Mouse (Mus musculus): Measurements from ENCODE around the gene Mx1.
A peak's percentile ranks its signal among the peaks of the same experiment; 100 is the strongest.

The Mx1 gene

DNA sequence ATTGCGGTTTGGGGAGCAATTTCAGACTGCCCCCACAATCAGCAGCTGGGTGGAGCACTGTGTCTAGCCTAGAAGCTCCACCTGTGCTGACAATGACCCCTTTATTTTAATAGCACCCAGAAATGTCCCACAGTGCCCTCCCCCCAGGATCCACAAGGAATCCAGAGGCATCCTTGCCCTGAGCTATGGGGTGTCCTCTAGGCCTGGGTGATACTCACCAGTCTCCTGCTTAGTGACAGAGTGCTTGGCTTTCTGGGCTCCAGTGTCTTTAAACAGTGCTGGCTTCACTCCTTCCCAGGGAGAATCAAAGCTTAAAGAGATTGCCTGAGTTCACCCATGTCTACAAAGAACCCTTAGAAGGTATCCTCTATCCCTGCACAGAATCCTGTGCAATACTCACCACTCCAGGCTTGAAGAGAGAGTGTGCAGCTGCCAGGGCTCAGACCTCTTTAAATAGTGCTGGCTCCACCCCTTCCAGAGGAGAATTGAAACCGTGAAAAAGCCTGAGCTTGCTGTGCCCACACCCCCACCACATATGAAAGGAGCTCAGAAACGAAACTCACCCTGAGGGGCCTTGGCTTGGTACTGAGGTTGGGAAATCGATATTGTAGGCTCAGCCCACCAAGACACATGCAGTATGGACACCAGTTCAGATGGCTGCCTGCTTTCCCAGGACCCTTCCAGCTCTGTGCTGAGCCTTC lies at the start of gene Mx1:
Gene Mx1 (minus strand): TSS at position 427 of the 701 bp plus-strand sequence.
- DNase-seq = no peak

DNA sequence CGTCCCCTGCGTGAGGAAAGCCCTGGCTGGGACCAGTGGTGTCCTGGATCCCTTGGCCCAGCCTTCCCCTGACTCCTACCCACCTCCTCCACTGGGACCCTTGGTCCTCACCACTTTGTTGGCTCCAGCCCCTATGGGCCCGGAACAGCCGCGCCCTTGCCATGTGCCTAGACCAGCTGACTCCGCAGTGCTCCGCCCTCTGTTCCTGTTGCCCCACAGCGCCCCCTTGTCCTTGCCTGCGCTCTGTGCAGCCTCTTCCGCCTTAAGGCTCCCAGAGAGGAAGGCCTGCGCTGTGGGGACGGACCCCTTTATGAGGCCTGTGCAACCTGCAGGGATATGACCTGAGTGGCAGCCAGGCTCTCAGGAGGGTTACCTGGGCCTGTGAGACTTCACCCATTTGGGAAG lies 49.6 kb upstream of the Mx1 start:
- no peak for DNase-seq

DNA sequence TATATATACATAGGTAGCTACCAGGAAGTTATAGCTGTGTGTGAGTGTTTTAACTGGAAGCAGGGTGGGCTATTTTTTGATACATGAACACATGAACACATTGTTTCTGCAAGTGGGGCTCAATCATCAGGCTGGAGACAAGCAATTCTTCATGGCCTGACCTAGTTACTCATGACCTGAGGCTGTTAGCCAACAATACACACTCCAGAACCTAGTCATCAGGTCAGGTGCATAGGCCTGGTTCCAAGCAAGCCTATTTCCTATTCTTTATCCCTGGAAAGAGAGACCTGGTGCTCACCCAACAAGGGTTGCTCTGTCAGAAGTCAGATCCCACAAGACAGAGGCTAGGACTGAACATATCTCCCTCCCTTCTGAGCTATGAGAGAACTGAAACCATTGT lies 48.8 kb upstream of the Mx1 start:
- no peak for DNase-seq

- no peak for DNase-seq
Observed at GRCm38 (mm10) chr16:97510849-97511248, 48.1 kb upstream of the Mx1 start.

- no peak for DNase-seq
Observed at GRCm38 (mm10) chr16:97507783-97508182, 45.1 kb upstream of the Mx1 start.

DNA sequence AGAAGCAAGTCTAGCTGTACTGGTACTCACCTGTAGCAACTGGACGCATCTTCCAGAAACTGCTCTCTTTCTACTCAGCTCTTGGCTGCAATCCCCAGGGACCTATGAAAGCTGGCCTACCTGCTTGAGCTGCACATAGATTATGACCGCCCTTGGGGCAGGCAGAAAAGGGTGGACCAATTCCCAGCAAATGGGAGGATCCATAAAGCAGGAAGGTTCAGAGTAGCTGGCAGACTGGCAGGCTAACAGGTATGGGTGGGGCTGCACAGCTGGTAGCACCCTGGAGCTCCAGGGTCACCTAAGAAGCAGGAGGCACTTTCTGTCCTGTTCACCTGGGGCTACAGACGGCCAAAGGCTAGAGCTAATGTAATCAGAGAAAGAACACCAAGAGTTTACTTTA lies 42.1 kb upstream of the Mx1 start:
- no peak for DNase-seq

DNA sequence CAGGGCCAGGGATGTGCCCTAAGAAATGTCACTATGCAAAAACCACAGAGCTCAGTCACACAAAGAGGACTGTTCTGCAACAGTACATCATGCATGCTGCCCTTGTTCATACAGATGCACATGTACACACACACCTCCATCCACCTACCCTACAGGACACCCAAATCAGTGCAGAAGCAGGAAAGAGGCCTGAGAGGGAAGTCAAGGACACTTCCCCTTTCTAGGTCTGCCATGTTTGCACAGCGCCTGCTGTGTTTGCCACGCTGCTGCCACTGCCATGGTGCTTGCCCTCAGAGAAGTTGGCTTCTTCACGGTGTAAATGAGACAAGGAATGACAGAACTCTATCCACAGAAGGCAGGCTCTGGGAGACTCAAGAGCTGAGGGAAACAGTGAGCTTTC lies 41.1 kb upstream of the Mx1 start:
- no peak for DNase-seq

DNA sequence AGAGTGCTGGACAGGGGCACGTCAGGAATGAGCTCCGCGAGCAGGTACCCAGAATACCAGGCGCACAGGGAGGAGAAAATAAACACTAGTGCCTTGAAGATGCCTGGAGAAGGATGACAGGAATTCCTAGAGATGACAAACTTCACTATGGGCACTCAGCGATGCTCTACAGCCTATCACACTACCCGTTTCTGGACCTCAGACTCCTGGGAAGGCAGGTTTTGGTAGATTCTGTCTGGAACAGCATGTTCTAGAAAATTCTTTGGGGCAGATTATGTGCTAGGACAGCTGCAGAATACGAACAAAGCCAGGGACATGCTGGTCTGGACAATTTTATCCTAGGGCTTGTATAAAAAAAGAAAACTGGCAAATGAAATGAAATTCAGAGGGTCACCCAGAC lies 38.2 kb upstream of the Mx1 start:
- no peak for DNase-seq

GRCm38 (mm10) chr16:97499450-97499849 lies 36.7 kb upstream of the Mx1 start:
- no peak for DNase-seq

GRCm38 (mm10) chr16:97498139-97498538 lies 35.4 kb upstream of the Mx1 start:
- DNase-seq = no peak

- DNase-seq = no peak
Observed at GRCm38 (mm10) chr16:97497682-97498081, 35.0 kb upstream of the Mx1 start.

GRCm38 (mm10) chr16:97496026-97496425 lies 33.3 kb upstream of the Mx1 start:
- no peak for DNase-seq

DNA sequence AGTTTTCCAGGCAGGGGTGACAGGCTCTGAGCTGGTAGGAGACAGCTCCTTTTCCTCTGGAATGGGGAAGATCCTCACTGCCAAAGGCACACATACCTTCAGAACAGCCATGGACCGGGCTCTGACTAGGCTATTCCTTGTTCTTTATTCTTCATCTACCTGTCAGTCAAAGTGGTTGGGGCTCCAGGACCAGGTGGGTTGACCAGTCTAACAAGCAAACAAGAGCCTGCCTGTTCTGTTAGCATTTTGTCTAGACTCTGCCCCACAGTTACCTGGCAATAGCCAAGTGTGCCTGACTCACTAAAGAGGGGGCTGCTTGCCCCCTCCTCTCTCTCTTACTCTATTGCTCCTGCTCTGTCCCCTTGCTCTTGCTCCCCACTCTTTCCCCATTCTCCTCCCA lies 29.7 kb upstream of the Mx1 start:
- DNase-seq = no peak

DNA sequence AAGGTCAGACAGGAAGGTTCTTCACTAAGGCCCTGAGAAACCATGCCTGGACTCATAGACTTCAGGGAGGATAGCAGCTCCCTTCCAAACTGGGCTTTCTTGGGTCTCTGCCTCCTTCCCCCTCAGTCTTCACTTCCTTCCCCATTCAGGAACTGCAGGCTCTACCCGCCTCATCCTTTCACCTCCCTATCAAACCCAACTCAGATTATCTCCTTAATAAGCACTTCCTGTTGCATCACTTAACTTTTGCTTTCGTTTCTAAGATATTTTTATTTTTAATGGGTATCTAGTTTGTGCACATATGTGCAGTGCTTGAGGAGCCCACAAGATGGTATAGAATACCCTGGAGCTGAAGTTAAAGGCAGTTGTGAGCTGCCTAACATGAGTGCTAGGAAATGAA lies 15.9 kb upstream of the Mx1 start:
- DNase-seq = no peak

DNA sequence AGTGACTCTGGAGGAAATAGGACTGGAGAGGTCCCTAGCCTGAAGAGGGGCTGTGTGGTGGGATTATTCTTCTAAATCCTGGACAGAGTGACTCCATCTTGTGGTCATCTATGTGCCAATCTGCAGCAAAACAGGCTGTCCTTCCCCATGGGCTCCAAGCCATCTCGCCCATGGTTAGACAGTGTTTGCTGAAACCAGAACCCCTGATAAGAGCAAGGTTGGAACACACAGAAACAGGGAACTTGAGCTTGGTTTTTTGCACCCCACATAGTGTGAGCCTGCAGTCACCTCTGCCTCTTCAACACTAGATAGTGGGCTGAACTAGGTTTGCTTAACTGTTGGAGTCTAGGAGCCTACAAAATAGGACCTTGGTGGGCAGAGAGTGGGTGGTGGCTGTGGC lies 13.8 kb upstream of the Mx1 start:
- no peak for DNase-seq

DNA sequence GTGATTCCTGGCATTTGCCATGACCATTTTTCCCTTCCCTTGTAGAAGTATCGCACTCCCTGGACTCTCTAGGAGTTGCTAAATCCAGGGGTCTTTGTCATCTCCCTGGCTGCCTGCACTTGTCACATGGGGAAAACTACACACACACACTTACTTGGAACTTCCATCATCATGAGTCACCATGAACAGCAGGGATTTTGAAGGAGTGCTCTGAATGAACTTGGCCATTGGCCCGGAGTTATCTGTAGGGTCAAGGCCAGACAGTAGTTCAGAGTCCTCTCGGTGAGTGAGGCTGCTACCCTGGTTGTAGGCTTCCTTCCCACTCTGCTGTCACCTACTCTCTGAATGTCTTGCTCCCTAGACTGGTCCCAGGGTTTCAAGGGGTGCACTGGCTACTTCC lies 12.9 kb upstream of the Mx1 start:
- DNase-seq = no peak

DNA sequence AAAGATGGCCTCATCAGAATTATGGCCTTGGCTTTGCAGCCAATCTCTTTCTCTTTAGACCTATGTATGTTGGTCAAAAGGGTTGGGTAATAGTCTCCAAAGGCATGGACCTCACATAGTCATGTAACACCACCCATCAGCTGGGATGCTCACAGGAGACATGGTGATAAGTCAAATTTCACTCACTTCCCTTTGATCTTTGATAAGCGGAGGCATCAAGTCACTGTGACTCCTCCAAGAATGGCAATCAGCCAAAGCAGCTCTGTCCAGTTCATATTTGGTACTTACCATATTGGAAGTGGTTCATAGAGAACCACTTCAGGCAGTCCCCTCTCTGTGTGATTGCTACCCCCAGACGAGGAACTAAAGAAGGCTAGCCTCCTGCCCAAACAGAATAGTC lies 12.0 kb upstream of the Mx1 start:
- no peak for DNase-seq

DNA sequence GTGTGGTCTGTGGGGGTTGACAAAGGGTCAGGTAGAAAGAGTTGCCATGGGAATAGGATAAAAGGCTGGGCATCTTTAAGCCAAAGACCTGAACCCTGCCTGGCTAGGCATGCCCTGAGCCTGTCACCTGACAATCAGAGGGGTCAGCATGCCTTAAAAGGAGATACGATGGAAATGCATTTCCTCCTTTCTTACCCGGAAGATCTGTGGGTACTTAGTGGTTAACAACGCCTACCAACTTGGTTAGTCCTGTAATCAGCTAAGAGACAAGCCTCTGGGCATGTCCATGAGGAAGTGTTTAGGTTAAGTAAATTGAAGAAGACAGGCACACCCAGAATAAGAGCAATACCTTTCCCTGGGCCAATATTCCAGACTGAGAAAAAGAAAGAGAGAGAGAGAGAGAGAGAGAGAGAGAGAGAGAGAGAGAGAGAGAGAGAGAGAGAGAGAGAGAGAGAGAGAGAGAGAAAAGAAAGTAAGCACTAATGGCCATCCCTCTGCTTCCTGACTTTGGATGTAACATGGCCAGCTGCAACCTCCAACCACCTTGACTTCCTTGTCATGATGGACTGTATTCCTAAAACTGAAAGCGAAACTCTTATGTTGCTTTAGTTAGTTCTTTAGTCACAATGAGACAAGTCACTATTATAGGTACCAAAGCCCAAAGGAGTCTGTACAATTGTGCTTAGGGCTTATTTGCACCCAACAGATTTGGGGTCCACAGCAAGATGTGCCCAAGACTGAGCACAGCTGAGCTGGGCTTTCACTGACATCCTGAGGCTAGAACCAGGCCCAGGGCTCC lies 5.5 kb upstream of the Mx1 start:
- DNase-seq = no peak

DNA sequence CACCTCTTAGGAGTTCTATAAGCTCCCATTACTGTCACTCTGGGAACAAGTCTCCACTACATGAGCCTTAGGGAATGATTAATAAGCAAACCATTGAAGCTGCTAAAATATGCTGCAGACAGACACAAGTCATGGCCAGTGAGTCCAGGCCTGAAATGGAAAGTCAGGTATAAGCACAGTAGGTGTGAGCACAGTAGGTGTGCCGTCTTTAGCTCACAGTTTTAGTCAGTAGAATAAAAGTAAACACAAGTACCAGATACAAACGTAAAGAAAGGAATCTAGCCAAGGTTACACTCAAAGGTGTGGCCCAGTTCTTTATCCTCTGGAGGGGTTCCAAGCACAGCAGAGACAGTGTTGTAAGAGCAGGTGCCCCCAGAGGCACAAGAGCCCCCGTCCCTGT lies 4.8 kb upstream of the Mx1 start:
- no peak for DNase-seq

DNA sequence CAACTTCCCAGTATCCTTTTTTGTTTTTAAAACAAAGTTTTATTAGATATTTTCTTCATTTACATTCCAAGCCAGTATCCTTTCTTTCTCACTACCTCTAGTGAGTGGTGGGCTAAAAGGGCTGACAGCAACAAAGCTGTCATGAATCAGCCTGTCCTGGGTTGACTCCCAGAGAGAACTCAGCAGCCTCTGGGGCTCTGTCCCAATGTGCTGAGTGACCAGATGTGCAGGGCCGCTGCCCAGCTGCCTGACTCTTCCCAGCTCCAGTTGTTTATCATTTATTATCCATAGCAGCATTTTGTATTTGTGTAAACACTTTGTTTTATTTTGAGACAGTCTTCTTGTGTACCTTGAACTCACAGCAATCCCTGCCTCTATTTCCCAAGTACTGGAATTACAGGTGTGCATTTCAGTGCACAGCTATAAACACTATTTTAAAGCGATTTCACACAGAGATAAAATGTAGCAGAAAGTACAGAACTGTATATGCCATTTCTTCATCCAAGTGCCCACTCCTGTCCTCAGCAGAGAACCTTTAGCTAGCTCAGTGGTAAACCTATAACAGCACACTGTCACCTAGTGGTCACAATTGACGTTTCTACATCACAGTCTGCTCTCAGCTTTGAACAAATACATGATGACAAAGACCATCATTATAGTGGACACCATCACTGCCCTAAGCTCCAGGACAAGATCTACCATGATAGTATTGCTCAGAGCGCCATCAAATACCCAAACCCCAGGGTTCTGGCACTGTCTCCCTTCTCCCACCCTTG lies 3.7 kb upstream of the Mx1 start:
- DNase-seq = no peak

DNA sequence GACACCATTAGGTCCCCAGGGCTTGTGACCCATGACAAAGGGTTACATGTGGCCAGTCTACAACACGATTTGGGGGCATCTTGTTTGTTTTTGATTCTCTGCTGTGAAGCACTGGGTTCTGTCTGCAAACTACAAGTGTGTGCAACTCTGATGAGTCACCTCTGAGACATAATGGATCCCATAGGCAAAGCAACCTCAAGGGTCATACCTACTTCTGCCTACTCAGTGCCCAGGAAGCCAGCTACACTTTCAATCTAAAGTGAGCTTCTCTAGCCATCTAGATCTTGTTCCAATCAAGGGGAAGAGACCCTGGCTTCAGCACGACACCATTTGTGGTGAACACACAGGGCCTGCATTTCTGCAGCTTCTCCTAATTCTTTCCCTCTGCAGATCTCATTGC lies 1.4 kb downstream of the Mx1 start:
- no peak for DNase-seq

DNA sequence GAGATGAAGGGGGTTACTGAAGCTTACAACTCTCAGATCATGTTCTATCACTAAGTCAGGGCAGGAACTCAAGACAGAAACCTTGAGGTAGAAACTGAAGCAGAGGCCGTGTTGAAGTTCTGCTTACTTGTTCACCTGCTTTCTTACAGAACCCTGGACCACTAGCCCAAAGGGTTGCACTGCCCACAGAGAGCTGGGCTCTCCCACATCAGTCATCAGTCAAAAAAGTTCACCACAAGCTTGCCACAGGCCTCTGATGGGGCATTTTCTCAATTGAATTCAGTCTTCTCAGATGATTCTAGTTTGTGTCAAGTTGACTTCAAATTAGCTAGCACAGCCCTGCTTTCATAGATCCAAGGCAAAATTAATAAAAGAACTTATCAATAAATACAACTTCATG lies 2.9 kb downstream of the Mx1 start:
- no peak for DNase-seq

DNA sequence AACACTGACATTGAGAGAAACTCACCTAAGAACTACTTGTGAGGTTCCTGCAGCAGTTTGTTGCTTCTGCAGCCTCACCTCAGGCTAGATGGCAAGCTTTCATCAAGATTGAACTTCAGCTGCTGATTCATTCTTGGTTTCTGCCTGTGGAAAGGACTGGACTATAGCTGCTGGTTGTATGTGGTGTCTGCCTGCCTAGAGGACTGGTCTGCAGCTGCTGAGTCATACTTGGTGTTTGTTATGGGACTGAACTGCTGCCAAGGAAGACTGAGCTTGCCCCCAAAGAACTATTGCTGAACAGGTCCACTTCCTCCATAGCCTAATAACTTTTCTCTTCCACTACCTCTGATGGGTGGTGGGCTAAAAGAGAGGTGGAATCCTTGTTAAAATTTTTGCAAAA lies 15.3 kb downstream of the Mx1 start:
- no peak for DNase-seq

DNA sequence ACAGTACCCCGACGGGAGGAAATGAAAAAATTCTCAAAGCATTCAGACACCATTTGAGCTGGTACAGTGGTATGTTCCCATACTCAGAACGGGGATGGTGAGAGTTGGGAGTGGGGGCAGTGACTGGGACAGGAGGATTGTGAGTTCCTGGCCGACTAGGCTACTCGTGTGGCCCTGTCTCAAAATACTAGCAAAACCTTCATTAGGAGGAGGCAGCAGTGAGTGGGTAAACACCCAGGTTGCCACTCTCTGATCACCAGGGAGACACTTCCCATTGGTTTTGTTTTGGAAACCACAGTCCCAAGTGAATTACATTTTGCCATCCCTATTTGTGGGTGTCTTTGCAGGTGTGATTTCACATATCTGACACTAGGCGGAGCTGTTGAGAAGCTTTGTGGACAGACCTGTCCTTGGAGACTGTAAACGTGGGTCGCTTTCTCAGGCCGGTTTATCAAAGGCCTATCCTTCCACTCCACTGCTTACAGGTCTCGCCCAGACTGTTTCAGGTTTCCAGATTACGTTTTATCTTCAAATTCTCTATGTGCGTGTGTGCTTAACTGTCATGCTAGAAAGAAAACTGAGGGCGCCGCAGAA lies 18.9 kb downstream of the Mx1 start:
- peak; percentile 12 for DNase-seq
